Mouse (Mus musculus): ENCODE results near the gene Ip6k1.

The Ip6k1 gene

DNA sequence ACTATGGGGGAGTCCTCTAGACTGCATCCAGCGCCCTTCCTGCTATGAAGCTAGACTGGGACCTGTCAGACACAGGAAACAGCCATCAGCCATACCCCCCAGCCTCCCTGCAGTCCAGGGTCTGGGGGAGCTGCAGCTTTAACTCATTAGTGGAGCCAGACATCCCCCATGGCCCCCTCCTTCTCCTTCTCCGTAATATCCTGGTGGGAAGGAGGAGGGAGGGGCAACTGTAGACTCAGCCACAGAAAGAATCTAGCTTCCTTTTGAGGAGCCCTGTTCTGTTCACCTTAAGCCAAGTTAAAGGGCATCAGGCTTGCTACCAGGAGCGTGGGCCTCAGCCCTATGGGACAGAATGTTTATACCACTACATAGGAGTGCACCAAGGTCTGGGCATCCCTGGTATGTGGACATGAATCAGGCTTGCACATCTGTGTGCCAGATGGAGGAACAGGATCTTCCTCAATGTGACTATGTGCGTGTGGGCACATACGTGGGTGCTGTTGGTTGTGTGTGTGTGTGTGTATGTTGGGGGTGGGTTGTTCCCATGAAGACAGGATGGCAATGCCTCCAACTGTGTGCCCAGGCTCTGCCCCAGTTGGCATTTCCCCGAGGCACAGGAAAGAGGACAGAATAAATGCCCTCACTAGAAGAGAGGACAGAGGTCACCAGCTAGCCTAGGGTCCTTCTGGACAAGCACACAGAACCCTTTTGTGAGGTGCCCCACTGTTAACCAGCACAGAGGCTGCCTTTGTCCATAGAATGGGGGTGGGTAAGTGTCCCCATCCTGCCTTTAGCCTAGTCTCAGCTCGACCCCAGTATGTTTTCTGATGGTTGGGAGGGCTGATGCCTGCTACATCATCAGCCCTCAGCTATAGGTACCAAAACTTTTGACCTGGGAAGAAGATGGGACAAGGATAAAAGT, 20.4 kb upstream of the Ip6k1 start:
- in situ Hi-C loops (cut with MboI; ENCODE audit: low pct_unique_long_range_greater_than_20kb in 1 of 2, low sequenced_read_pairs in 2 of 2, unreplicated experiment in 1 of 2) = no loop called here

DNA sequence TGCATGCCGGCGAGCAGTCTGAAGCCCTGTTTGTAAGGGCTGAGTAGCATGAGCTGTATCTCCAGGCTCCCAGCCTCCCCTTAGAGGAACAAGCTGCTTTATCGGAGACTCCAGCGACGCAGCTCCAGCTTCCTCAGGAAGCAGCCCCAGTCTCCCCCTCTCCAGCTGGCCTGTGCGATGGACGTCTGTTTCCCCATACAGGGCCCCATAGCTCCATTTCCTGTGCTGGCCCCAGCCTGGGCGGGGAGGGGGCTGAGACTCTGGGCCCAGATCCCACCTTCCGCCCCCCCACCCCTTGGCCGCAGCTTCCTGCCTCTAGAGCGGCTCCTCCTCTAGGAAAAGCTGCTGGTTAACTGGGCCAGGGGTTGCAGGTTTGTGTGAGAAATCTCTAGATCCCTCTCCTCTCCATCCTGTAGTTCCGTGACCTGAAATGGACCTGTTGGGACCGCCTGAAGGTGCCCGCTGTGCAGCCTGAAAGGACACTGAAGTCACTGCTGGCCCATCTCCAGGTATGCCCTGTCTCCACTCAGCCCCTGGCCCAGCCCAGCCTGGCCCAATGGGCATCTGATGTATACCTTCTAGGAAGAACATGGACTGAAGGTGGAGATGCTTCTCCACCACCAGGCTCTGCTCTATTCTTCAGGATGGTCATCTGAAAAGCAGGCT, 19.5 kb upstream of the Ip6k1 start, which contains the start of gene Gm20661:
TSS of gene Gm20661 (plus strand) at position 378 of the 666 bp plus-strand sequence.
- in situ Hi-C loops (cut with MboI; ENCODE audit: low pct_unique_long_range_greater_than_20kb in 1 of 2, low sequenced_read_pairs in 2 of 2, unreplicated experiment in 1 of 2) = no loop called here

DNA sequence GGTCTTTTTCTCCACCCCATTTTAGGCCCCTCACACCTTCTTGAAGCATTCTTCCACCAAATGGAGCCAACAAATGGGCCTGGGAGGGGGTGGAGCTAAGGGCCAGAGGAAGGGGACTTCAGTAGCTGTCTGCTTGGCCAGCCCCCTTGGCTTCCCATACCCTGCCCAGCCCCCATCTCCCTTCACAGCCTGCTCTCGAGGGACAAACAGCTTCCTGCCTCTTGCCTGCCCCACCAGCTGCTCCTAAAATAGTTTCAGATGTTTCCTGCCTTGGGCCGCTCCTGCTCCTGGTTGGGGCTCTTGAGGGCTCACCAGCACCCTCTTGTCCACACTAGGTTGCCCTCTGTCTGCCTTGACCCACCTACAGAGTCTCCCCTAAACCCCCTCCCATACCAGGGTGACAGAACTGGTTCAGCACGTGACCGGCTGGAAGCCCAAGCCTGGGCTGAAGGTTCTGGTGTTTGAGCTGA, 18.8 kb upstream of the Ip6k1 start:
- in situ Hi-C loops (cut with MboI; ENCODE audit: low pct_unique_long_range_greater_than_20kb in 1 of 2, low sequenced_read_pairs in 2 of 2, unreplicated experiment in 1 of 2) = no loop called here

DNA sequence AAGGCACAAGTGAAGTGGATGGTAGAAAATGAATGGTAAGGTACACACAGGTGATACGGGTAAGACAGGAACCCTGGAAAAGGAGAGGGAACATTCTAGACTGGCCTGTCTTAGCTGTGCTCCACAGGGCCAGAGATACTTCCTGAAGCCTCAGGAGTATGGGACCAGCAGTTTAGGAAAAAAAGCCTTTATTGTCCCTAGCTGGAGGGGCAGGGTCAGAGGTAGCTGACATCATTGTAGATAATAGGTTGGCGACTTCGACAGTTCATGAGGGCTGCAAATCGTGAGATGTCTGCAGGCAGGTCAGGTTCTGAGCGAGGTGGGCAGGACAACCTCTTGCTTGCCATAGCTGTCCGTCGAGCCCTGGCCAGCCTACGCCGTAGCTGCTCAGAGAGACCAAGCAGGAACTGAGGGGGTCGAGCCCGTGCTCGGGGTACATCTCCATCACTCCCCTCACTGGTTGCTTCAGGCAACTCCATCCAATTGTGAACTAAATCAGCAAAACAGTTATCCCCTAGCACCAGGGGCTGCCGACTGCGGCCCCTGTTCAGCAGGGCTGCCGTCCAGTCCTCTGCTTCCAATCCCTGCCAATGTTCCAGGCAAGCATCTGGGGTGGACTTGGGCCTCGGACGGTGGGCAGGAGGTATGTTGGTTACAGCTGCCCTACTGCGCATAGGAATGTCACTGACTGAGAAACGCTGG, 18.1 kb upstream of the Ip6k1 start:
- in situ Hi-C loops (cut with MboI; ENCODE audit: low pct_unique_long_range_greater_than_20kb in 1 of 2, low sequenced_read_pairs in 2 of 2, unreplicated experiment in 1 of 2) = no loop called here

DNA sequence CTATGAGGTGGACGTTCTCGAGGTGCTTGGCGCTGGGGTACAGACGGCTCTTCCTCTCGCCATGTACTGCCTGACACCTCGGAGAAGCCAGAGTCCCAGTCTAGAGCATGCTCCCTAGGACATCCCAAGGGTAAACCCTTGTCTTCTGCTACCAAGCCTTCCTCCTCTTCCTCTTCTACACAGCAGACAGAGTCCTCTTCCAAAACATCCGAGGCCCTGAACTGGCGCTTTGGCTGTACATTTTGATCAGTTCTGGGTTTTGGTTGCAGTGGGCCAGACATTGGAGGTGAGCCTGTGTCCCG, 17.6 kb upstream of the Ip6k1 start:
- in situ Hi-C loops (cut with MboI; ENCODE audit: low pct_unique_long_range_greater_than_20kb in 1 of 2, low sequenced_read_pairs in 2 of 2, unreplicated experiment in 1 of 2) = no loop called here

DNA sequence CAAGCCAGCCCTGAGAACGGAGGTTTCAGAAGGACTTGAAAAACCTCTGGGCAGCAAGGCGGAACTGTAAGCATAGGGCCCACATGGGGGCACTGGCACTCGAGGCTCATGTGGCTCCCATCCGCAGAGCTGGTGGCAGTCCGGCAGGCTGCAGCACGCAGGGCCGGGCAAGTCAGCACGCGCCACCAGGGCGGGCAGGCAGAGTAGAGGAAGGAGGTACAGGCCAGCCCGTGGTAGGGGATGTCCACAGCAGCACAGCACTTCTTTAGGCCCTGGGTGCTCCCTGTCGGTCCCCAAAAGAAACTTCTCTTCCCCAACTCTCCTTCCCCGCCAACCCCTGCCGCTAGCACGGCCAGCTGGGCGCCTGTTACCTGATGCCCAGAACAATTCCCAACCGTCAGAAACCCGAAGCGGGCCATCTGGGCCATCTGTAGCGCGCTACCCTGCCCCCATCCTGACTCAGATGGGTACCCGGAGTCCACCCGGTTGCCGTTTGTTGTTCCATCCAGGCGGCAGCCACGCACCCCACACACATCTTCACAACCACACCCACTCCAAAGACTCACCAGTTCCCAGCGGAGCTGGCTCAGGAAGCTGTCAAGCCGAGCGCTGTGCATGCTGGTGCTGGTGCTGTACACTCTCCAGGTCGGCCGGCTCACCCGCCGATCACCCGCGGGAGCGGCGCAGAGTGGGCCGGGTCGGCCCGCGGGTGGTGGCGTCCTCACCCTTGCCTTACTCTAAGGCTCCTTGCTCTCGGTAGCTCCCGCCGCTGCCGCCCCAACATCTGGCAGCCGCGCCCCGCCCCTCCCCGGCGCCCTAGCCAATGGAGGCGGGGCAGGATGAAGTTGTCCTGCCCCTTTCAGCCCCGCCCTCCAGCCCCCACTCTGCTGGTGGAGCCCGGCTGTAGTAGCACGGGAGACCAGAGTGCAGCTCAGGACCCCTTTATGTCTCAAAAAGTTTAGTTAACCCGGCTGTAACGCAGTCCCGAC, 16.9 kb upstream of the Ip6k1 start, which contains the start of gene Inka1:
TSS of gene Inka1 (minus strand) at position 749 of the 989 bp plus-strand sequence.
- in situ Hi-C loops (cut with MboI; ENCODE audit: low pct_unique_long_range_greater_than_20kb in 1 of 2, low sequenced_read_pairs in 2 of 2, unreplicated experiment in 1 of 2) = no loop called here

GRCm38 (mm10) chr9:107986376-107986775, 15.9 kb upstream of the Ip6k1 start:
- in situ Hi-C loops (cut with MboI; ENCODE audit: low pct_unique_long_range_greater_than_20kb in 1 of 2, low sequenced_read_pairs in 2 of 2, unreplicated experiment in 1 of 2) = no loop called here

GRCm38 (mm10) chr9:107987950-107988349, 14.4 kb upstream of the Ip6k1 start:
- in situ Hi-C loops (cut with MboI; ENCODE audit: low pct_unique_long_range_greater_than_20kb in 1 of 2, low sequenced_read_pairs in 2 of 2, unreplicated experiment in 1 of 2) = no loop called here

- in situ Hi-C loops (cut with MboI; ENCODE audit: low pct_unique_long_range_greater_than_20kb in 1 of 2, low sequenced_read_pairs in 2 of 2, unreplicated experiment in 1 of 2) = no loop called here
Measured at GRCm38 (mm10) chr9:107992197-107992596, 10.1 kb upstream of the Ip6k1 start, which contains the start of gene Cdhr4. TSS of gene Cdhr4 (plus strand) at chr9:107992497.

DNA sequence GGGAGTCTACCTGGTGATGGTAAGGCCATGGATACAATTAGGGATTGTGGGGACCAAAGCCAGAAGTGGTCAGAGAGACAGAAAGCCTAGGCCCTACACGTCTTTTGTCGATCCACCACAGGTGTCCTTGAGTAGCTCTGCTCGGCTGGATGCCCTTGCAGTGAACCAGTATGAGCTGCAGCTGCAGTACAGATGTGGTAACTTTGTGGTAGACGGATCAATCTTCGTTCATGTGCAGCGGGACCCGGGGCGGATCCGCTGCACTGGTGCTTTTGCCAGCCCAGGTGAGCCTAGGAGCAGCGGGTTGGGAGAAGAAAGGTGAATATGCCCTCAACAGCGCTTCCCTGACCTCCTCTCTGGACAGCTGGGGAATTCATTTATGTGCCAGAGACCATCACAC, 9.3 kb upstream of the Ip6k1 start:
- in situ Hi-C loops (cut with MboI; ENCODE audit: low pct_unique_long_range_greater_than_20kb in 1 of 2, low sequenced_read_pairs in 2 of 2, unreplicated experiment in 1 of 2) = no loop called here

GRCm38 (mm10) chr9:107994464-107994863, 7.8 kb upstream of the Ip6k1 start:
- in situ Hi-C loops (cut with MboI; ENCODE audit: low pct_unique_long_range_greater_than_20kb in 1 of 2, low sequenced_read_pairs in 2 of 2, unreplicated experiment in 1 of 2) = no loop called here

DNA sequence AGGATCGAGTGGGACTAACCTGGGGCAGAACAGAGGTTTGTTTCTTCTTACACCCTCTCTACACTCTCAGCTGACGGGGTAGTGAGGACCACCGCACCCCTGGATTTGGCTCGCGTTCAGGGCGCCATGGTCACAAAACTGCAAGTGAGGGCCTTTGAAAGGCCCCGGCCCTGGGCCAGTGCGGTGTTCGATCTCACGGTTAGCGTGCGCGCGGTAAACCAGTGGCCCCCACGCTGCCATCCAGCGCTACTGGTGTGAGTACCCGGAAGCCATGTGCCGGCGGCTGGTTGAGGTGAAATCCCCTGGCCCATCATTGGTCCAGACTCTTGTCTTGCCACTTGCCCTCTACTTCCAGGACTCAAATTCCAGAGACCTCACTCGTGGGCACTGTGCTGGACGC, 6.8 kb upstream of the Ip6k1 start:
- in situ Hi-C loops (cut with MboI; ENCODE audit: low pct_unique_long_range_greater_than_20kb in 1 of 2, low sequenced_read_pairs in 2 of 2, unreplicated experiment in 1 of 2) = no loop called here

DNA sequence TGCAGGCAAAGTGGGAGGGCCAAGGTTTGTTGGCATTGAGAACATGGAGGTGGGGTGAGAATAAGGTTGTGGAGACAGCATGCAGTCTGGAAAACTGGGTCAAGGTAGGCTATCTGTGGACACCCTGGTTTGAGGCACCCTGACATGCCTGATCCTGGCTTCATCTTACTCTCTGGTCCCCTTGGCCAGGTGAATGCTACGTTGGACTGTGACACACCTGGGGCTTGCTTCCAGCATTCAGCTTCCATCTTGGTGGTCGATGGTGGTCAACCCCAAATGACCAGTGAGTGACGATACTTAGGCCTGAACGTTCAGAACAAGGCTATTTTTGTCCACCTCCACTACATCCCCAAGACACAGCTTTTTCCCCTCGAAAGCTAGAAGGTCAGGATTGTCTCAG, 6.3 kb upstream of the Ip6k1 start, which contains the start of gene Gm20662:
TSS of gene Gm20662 (plus strand) at position 301 of the 400 bp plus-strand sequence.
- in situ Hi-C loops (cut with MboI; ENCODE audit: low pct_unique_long_range_greater_than_20kb in 1 of 2, low sequenced_read_pairs in 2 of 2, unreplicated experiment in 1 of 2) = no loop called here

DNA sequence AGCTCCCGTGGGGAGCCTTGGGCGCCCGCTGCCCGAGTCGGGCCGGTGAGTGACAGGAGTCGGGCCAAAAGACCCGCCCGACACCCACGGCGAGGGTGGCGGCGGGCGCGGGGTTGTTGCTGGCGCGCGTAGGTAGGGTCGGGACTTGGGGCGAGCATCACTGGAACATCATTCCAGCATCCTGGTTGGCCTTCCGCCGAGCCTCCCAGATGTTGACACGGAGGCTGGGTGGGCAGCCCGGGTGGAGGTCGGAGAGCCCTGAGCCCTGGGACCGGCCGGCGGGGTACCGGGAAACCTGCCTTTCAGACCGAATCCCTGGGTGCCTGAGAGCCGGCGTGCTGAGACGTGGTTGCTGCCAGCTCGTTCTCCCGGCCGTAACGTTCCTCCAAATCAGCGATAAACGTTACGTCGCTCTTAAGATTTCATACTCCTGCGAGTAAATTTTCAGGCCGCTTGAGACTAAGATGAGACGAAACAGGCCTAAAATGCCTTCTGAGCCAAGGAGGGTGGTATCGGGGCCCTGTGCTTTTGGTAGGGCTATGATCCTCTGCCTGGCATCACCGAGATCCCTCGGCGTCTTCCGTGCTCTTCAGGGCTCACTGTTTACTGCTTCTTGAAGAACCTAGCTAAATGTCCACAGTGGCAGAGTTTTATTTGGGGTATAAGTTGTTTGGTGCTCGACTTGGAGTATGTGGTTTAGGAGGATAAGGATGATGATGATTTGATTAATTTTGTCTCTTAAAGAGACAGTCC, 653 bp downstream of the Ip6k1 start:
- in situ Hi-C loops (cut with MboI; ENCODE audit: low pct_unique_long_range_greater_than_20kb in 1 of 2, low sequenced_read_pairs in 2 of 2, unreplicated experiment in 1 of 2) = no loop called here

- in situ Hi-C loops (cut with MboI; ENCODE audit: low pct_unique_long_range_greater_than_20kb in 1 of 2, low sequenced_read_pairs in 2 of 2, unreplicated experiment in 1 of 2) = no loop called here
Measured at GRCm38 (mm10) chr9:108003531-108003890, 1.2 kb downstream of the Ip6k1 start.

DNA sequence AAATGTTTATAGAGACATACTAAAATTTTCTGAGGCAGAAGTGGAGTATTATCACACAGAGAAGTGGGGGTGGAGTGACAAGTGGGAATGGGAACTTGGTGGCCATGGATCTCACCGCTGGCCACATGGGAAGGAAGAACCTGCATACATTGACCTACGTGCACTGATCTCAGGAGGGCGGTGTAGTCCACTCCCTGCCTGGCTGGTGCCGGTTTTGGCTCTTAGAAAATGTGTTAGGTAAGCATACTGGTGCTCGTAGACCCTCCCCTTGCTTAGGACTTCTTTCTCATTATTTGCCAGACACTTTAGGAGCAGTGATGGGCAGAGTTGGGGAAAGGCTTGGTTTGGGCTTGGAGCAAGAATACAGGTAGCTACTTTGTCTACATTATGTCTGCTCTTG, 5.7 kb downstream of the Ip6k1 start:
- in situ Hi-C loops (cut with MboI; ENCODE audit: low pct_unique_long_range_greater_than_20kb in 1 of 2, low sequenced_read_pairs in 2 of 2, unreplicated experiment in 1 of 2) = no loop called here

DNA sequence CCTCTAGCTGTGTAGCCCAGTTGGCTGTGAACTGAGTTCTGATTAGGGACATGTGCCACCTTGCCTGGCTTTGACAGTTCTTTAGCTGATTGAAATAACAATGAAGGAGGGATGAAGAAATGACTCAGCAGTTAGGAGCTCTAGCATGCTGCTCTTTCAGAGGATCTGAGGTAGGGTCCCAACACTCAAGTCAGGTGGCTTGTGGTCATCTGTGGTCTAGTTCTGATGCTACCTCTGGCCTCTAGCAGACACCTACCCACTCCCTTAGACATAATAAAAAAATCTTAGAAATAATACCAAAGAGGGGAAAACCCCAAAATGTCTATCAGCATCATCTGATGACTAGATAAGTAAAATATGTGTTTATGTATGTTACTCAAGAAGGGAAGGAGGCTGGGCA, 8.1 kb downstream of the Ip6k1 start:
- in situ Hi-C loops (cut with MboI; ENCODE audit: low pct_unique_long_range_greater_than_20kb in 1 of 2, low sequenced_read_pairs in 2 of 2, unreplicated experiment in 1 of 2) = no loop called here
